Mouse (Mus musculus): ENCODE measurements around the gene Fbl.
"Not testable (repeated sequence)": the region's sequence is repeated elsewhere in the genome, so short reads cannot be mapped to it uniquely, and the experiment has no call there.

Fbl gene

GRCm38 (mm10) chr7:28169489-28170422 is at the start of gene Fbl:
Gene Fbl, plus strand, starts transcription at chr7:28169710.
- in situ Hi-C loops (cut with MboI, MseI), result loop anchor here (10.0 kb wide), 1 partner anchor 115 kb away; the partner anchor contains the start of gene Psmc4

GRCm38 (mm10) chr7:28129166-28129565 is 40.3 kb upstream of the Fbl start, which contains the start of gene 9530053A07Rik:
Gene 9530053A07Rik, plus strand, starts transcription at chr7:28129466.
- in situ Hi-C loops (cut with MboI, MseI), result no loop called here

DNA sequence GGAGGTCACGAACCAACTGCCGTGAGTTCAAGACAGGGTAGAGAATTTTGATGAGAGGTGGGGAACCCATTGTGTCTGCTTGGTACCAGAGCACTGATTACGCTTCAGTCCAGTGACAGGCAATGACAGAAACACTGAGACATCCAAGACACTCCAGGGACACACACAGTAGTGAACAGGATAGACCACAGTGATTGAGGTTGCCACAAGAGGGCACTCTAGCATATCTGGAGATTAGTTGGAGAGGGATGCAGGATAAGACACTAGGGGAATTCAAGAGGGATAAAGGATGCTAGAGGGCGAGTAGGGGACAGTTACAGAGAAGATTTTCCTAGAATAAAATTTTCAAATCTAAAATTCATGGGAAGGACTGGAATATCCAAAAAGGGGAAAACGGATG is 31.9 kb upstream of the Fbl start:
- in situ Hi-C loops (cut with MboI, MseI), result loop anchor here (10.0 kb wide), 1 partner anchor 263 kb away; no protein-coding TSS in a partner anchor

GRCm38 (mm10) chr7:28148263-28148662 is 21.2 kb upstream of the Fbl start:
- in situ Hi-C loops (cut with MboI, MseI), result no loop called here

GRCm38 (mm10) chr7:28149841-28150240 is 19.7 kb upstream of the Fbl start:
- in situ Hi-C loops (cut with MboI, MseI), result no loop called here

GRCm38 (mm10) chr7:28151584-28152221 is 17.8 kb upstream of the Fbl start:
- in situ Hi-C loops (cut with MboI, MseI), result no loop called here

- in situ Hi-C loops (cut with MboI, MseI), result not testable (repeated sequence)
Measured at GRCm38 (mm10) chr7:28153595-28153994, 15.9 kb upstream of the Fbl start.

DNA sequence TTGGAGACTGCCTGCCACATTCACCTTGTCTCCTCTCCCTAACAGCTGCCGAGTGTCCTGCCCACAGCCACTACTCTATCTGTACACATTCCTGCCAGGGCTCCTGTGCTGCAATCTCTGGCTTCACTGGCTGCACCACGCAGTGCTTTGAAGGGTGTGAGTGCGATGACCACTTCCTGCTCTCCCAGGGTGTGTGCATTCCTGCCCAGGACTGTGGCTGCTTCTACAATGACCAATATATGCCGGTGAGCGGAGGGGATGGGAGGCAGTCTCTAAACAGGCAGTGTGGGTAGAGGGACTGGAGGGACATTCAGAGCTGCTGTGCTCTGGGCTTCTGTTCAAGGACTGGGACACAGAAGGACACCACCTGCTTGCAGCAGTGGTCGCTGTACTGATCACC is 10.2 kb upstream of the Fbl start:
- in situ Hi-C loops (cut with MboI, MseI), result loop anchor here (5.0 kb wide), 1 partner anchor 52 kb away; no protein-coding TSS in a partner anchor

DNA sequence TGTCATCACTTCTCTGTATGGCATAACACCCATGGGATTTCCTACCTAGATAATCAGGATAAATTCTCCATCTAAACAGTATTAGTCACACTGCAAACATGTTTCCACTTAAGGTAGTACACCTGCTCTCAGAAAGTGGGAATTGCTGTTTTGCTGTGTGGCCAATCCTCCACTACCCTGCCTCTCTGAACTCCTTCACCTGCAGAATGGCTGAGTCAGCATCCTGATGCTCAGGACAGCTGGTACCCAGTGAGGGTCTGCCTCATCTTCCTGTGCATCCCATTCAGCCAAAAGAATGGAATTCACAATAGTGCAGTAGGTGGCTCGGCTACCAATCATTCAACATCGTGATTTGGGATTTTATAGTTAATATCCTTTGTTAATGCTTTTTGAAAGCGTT is 9.6 kb upstream of the Fbl start:
- in situ Hi-C loops (cut with MboI, MseI), result loop anchor here (5.0 to 10.0 kb wide), 2 partner anchors 53 to 105 kb away; partner anchors contain the start of gene Psmc4

- in situ Hi-C loops (cut with MboI, MseI), result loop anchor here (10.0 kb wide), 1 partner anchor 106 kb away; the partner anchor contains the start of gene Psmc4
Measured at GRCm38 (mm10) chr7:28161163-28161749, 8.3 kb upstream of the Fbl start.

DNA sequence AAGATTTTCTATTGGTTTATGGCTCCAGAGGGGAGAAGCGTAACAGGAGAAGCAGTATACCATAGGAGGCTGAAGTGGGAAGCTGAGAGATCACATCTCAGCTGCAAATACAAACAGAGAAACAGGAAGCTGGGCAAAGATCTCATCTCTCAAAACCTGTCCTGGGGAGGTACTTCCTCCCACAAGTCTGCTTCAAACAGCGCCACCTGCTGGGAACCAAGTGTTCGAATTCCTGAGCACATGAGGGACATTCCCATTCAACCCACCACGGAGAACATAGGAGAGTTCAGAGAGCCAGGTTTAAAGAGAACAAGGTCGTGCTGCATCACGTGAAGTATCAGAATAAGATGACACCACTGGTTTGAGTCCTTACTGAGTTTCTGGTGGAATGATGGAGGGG is 4.1 kb upstream of the Fbl start:
- in situ Hi-C loops (cut with MboI, MseI), result loop anchor here (10.0 kb wide), 1 partner anchor 111 kb away; the partner anchor contains the start of gene Psmc4

- in situ Hi-C loops (cut with MboI, MseI), result loop anchor here (10.0 kb wide), 1 partner anchor 114 kb away; the partner anchor contains the start of gene Psmc4
Measured at GRCm38 (mm10) chr7:28168320-28169115, 992 bp upstream of the Fbl start.

DNA sequence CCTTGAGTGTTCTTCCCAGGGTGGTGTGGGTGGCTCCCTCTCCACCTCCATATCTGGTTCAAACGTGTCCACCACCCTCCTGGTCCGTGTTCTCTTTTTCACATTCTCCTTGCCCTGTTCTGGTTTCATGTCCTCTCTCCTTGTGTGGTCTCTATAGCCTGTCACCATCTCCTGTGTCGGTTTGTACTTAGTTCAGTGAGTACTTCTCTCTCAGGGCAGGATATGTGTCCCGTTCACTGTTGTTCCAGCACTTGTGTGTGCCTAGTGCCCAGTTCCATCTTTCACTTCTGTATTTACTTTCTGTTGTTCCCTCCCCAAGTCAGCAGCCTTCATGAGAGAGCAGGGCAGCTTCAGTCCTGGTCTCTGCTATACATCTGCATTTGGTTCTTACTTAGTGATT is 5.8 kb downstream of the Fbl start:
- in situ Hi-C loops (cut with MboI, MseI), result loop anchor here (5.0 kb wide), 1 partner anchor 102 kb away; the partner anchor contains the start of gene Eid2b

DNA sequence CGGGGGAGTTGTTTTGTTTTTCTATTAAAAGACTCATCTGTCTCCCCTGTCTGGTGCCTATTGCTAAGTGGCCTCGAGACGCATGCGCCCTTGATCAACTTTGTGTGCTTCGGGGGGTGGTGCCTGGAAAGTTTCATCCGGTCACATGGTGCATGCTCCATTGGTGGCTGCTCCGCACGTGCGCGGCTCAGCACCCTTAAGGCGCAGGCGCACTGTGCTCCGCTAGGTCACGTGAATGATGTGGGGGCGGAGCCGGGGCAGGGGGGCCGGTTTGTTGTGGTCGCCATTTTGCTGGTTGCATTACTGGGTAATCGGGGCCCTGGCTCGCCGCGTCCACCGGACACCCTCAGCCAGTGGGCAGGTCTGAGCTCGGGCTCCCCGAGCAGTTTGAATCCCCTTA is 9.7 kb downstream of the Fbl start, which contains the start of gene Dyrk1b:
Gene Dyrk1b (plus strand): TSS at position 242 of the 400 bp plus-strand sequence.
- in situ Hi-C loops (cut with MboI, MseI), result loop anchor here (5.0 kb wide), 1 partner anchor 98 kb away; the partner anchor contains the start of gene Eid2b

DNA sequence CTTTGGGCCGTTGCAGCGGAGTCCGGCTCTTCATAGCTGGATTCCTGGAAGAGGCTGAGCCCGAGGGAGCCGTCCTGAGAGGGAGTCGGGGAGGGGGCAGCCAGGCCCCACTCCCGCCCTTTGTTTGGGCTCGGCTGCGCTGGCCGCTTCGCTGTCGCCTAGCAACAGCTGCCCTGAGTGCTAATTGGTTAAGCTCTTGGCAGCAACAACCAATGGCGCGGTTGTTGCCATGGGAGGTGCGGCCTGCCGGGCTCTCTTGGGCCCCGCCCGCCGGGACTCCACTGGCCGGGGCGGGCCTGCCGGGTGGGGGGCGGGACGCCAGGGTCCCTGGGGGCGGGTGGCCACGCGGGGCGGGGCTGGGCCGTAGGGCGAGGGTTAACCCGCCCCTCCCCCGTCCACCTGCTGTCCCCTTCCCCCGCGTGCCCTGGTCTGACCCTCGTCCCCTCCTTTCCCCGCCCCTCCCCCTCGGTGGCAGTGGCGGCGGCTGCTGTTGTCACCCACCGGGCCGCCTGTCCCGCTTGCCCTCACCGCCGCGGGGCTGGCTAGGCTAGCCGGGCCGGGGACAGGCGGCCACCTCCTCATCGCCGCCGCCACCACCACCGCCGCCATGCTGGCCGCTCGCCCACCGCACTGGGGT is 10.3 kb downstream of the Fbl start:
- in situ Hi-C loops (cut with MboI, MseI), result loop anchor here (5.0 kb wide), 1 partner anchor 97 kb away; the partner anchor contains the start of gene Eid2b

DNA sequence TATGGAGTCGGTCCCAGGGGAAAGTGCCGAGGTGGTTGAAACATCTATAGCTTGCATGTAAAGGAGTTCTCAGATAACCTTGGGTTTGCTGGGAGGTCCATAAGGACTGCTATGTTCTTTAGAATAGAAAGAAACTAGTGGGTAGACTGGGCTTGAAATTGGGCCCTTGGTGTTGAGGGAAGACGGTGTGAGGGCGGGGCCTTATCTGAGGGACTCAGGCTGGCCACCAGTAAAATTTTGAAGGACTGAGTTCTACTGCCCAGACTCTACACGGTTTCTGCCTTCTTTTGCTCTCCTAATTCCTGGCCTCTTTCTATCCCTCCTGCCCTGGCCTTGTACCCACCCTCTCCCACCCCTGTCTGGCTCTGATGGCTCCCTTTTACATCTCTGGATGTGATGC is 11.4 kb downstream of the Fbl start:
- in situ Hi-C loops (cut with MboI, MseI), result no loop called here

DNA sequence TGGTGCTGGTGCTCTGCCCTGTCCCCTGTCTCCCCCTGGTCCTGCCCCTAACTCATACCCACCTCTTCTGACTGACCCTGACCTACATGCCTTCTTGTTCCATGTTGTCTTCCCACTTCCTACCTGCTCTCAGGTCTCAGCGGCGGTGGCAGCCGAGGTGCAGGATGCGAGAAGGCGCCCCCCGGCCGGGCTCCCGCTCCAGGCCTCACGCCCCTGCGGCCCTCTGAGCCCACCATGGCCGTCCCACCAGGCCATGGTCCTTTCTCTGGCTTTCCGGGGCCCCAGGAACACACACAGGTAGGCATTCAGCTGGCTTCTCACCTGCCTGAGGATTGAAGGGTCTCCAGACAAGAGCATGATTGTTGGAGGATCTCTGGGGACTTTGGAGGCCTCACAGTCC is 11.9 kb downstream of the Fbl start:
- in situ Hi-C loops (cut with MboI, MseI), result no loop called here

GRCm38 (mm10) chr7:28182320-28182719 is 12.8 kb downstream of the Fbl start:
- in situ Hi-C loops (cut with MboI, MseI), result no loop called here

DNA sequence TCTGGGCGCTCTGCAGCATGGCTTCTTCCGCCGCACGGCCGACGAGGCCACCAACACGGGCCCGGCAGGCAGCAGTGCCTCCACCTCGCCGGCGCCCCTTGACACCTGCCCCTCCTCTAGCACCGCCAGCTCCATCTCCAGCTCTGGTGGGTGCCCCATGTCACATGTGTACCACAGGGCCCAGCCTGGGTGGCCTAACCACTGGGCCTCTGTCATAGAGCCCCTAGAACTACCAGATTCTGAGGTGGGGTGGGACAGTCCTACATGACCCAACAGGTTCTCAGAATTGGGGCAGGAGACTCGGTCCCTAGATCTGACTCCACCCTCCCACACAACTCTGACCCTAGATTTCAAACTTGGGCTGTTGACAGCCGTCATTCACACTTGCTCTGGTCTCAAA is 16.4 kb downstream of the Fbl start:
- in situ Hi-C loops (cut with MboI, MseI), result no loop called here

GRCm38 (mm10) chr7:28186631-28187030 is 17.1 kb downstream of the Fbl start:
- in situ Hi-C loops (cut with MboI, MseI), result no loop called here

All from T-helper 2 cell (primary cell).